Mouse (Mus musculus) ES-E14 (cell line): ENCODE results near the gene Trdn.

Experiments
- CHD2 ChIP-seq: IDR thresholded peaks from 2 replicates; pipeline ENCODE4 v1.6.1; 2014; ENCODE audit warnings: mild to moderate bottlenecking, low read depth, low read length, inconsistent platforms
- HCFC1 ChIP-seq: IDR thresholded peaks from 2 replicates; pipeline ENCODE4 v1.6.1; 2012; ENCODE audit warnings: low read length, inconsistent platforms, borderline replicate concordance; ENCODE audit not compliant: insufficient read depth
- MAFK ChIP-seq: IDR thresholded peaks from 2 replicates; pipeline ENCODE4 v1.6.1; 2014; ENCODE audit warnings: mild to moderate bottlenecking, low read depth, low read length, inconsistent platforms; ENCODE audit not compliant: insufficient read depth
- ZC3H11A ChIP-seq: IDR thresholded peaks from 2 replicates; pipeline ENCODE4 v1.6.1; 2012; ENCODE audit warnings: low read depth, mild to moderate bottlenecking, inconsistent platforms, low read length, borderline replicate concordance
- ZNF384 ChIP-seq: IDR thresholded peaks from 2 replicates; pipeline ENCODE4 v1.6.1; 2012; ENCODE audit warnings: low read depth, low read length, inconsistent platforms

DNA sequence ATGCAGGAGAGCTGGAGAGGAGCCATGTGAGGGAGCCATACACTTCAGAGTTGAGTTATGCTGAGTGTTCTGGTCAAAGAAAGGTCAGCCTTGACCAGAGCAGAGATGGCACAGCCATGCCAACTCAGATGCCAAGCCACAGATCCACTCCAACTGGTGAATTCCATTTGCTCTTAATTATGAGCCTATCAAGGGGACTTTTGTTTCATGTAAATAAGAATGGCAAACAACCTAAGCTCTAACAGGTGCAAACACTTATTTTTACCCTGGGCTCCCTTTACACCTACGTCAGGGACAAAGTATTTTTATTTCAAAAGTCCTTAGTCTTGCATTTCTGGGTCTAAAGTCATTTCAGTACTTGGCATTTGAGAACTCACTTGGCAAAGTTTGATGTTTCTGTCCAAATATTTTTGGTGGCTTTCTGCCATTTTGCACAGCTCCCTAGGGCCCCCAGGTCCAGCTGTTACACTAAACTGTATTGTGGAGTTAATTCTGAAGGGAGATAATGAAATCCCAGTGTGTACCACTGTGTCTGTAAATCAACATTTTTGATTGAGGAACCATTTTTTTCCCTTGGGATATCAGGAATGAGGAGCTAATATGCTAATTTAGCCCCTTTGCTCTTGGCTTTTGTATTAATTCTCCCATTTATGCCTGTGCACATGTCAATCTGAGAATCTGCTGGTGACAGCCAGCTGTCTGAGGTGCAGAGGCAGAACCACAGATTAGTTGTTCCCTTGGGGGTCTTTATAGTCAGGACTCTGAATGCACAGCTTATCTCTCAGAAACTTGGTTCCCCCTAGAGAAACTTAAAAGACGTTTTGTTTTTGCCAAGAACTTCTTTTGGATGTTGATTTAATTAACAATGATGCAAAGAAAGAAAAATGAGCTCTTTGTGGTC is 99.6 kb downstream of the Trdn start:
- TF ChIP-seq ZNF384 (no peak), CHD2 (no peak), HCFC1 (no peak), ZC3H11A (no peak), MAFK (no peak)
